16 mouse cellular contexts compared by ENCODE assay signal in the genomic region with DNA sequence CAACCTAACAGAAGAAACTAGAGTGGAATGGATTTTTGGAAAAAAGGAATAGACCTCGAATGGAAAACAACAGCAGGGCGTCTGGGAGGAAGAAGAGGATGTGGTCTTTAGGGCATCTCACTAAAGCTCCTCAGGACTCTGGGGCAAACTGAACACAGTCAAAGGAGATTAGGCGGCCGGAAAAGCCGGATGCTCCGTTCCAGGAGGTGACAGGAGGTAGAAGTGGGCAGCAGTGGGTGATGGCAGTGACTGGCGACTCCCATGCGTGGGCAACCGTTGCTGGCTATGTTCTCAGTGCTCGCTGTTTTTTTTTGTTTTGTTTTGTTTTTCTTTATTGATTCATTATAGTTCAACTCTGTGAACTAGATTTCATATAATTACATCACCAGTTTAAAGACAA.
"Had no signal": no experiment of that assay in that cellular context is flagged by ENCODE, and none has a peak within 500 bp of the region (broad histone marks: within the 10 kb centered on the region; RNA-seq: fewer than 3 reads in every experiment).

No protein-coding gene starts in this region.

- H3K27ac ChIP-seq: lung, embryonic 15.5 days; macrophage; midbrain, embryonic 13.5 days; midbrain, embryonic 15.5 days; neural tube, embryonic 12.5 days; stomach, embryonic 15.5 days; stomach, postnatal 0 days had no signal

- H3K27me3 ChIP-seq: lung, embryonic 15.5 days; megakaryocyte, embryonic 14.5 days; midbrain, embryonic 13.5 days; midbrain, embryonic 15.5 days; neural tube, embryonic 12.5 days; stomach, embryonic 15.5 days had no signal

- DNase-seq: liver, postnatal 0 days; lung, adult 2 months; lung, postnatal 14 days; lung, postnatal 36 days; right cerebral cortex, postnatal 14 days; thymus, adult 2 months; thymus, postnatal 25 days; thymus, postnatal 4 days had no signal

- H3K4me1 ChIP-seq: megakaryocyte, embryonic 14.5 days had no signal

- H3K4me3 ChIP-seq: lung, embryonic 15.5 days; megakaryocyte, embryonic 14.5 days; midbrain, embryonic 13.5 days; midbrain, embryonic 15.5 days; neural tube, embryonic 12.5 days; stomach, embryonic 15.5 days had no signal

- H3K36me3 ChIP-seq: lung, embryonic 15.5 days; midbrain, embryonic 13.5 days; midbrain, embryonic 15.5 days; neural tube, embryonic 12.5 days; stomach, embryonic 15.5 days had no signal
